Comparison of ENCODE assay signal across 10 mouse cellular contexts in genomic region chr10:33653142-33653541, GRCm38 (mm10). TPM values are rescaled to one million over a fixed set of nuclear protein-coding genes. Genes with fewer than 3 reads are reported as not detected.
DNase-seq lines count a peak whose midpoint lies in the region; ATAC-seq lines count a peak whose summit lies in the region.
"Had no signal": no experiment of that assay in that cellular context is flagged by ENCODE, and none has a peak within 500 bp of the region (broad histone marks: within the 10 kb centered on the region; RNA-seq: fewer than 3 reads in every experiment).

No protein-coding gene starts in this region.

- H3K4me1 ChIP-seq in kidney, embryonic 15.5 days = no peaks in the 10 kb centered on the region
- H3K4me1 ChIP-seq: embryonic facial prominence, embryonic 12.5 days had no signal

- no peaks in the 10 kb centered on the region for H3K9me3 ChIP-seq in kidney, embryonic 15.5 days (replicated peaks)
- H3K9me3 ChIP-seq: embryonic facial prominence, embryonic 12.5 days had no signal

- H3K36me3 ChIP-seq in kidney, embryonic 15.5 days = no peaks in the 10 kb centered on the region
- H3K36me3 ChIP-seq: embryonic facial prominence, embryonic 12.5 days had no signal

- H3K4me2 ChIP-seq in kidney, embryonic 15.5 days = no peak overlapping the region
- H3K4me2 ChIP-seq: embryonic facial prominence, embryonic 12.5 days had no signal

- ATAC-seq in kidney, embryonic 15.5 days (replicated peaks; ENCODE audit: low FRiP score) = no peak
- ATAC-seq in inflammation-experienced regulatory T-cells, adult 6 months = no peak

- no peak overlapping the region for H3K9ac ChIP-seq in kidney, embryonic 15.5 days
- H3K9ac ChIP-seq: embryonic facial prominence, embryonic 12.5 days had no signal

- DNase-seq in kidney, adult 18-20 months = peak; percentile 77
- DNase-seq in Muller cell, postnatal 12 days (ENCODE audit: inconsistent ontology term) = peak; percentile 31
- DNase-seq in cerebellum, adult 9-10 months = peak; percentile 23
- peak; percentile 73 to 75 for DNase-seq in frontal cortex, postnatal 25 days (ENCODE audit: low spot score in 2 of 2)
- peak; percentile 18 to 86 for DNase-seq in left cerebral cortex, adult 9 months (ENCODE audit: low spot score in 2 of 2)
- DNase-seq in right cerebral cortex, postnatal 4 days = peak; percentile 95

- H3K4me3 ChIP-seq in kidney, embryonic 15.5 days (replicated peaks) = no peak overlapping the region
- H3K4me3 ChIP-seq: embryonic facial prominence, embryonic 12.5 days had no signal

- H3K27me3 ChIP-seq in kidney, embryonic 15.5 days = no peaks in the 10 kb centered on the region
- H3K27me3 ChIP-seq: embryonic facial prominence, embryonic 12.5 days had no signal

- no peak overlapping the region for H3K27ac ChIP-seq in kidney, embryonic 15.5 days
- H3K27ac ChIP-seq: embryonic facial prominence, embryonic 12.5 days had no signal

RNA-seq across cellular contexts. Expression of gene Clvs2, which starts 28.6 kb away (rescaled TPM):
- polyA plus RNA-seq in kidney, embryonic 15.5 days (2015; fragmentation: Nextera tagmentation; extraction: Ambion mirVana) = 0.05 and 0.18 TPM in 2 replicates
- polyA plus RNA-seq in inflammation-experienced regulatory T-cells, adult 6 months (2017; shearing (Covaris generic)) = under 1 TPM in 1 of 3 experiments, not detected in 2; 0.11 TPM
- polyA plus RNA-seq: lung, embryonic 16.5 days had no signal

Comparison
In these comparisons a context has a peak if more than half of its experiments do, and no peak if none do; other contexts are left out.
1. DNase-seq: peak in every context shown above with its lines; median percentile 95 in right cerebral cortex, postnatal 4 days; 77 in kidney, adult 18-20 months; 74 in frontal cortex, postnatal 25 days; 52 in left cerebral cortex, adult 9 months; 31 in Muller cell, postnatal 12 days; 23 in cerebellum, adult 9-10 months.